Mouse (Mus musculus) naive thymus-derived CD4-positive, alpha-beta T cell, adult 2 months (primary cell): Measurements from ENCODE around the gene Zfp281.
A peak's percentile ranks its signal among the peaks of the same experiment; 100 is the strongest.

Experiments
- DNase-seq: peaks from one replicate; pipeline ENCODE4 v3.0.0-alpha.2; 2011; ENCODE audit warnings: low read depth

Gene Zfp281

GRCm38 (mm10) chr1:136613300-136613751, 11.4 kb upstream of the Zfp281 start:
- no peak for DNase-seq

- no peak for DNase-seq
Measured at GRCm38 (mm10) chr1:136614748-136615440, 9.8 kb upstream of the Zfp281 start.

- peak; percentile 83 for DNase-seq
Measured at GRCm38 (mm10) chr1:136617163-136617788, 7.4 kb upstream of the Zfp281 start.

DNA sequence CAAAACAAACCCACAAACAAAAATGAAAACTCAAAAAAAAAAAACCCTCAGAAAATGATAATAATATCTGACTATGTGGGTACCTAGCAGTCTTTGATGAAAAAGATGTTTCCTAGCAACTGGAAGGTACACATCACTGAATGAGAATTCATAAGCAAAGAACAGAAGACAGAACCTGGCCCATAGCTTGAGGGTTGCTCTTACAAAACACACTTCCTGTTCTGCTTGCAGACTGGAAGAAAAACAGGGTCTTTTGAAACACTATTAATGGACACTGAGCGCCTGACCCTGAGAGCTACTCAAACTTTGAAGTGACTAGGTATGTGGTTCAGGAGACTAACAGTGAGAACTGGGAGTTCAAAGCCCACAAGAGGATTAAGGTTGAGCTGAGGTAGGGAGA, 6.1 kb upstream of the Zfp281 start:
- peak; percentile 79 for DNase-seq

- peak; percentile 63 for DNase-seq
Measured at GRCm38 (mm10) chr1:136625019-136625895, 556 bp downstream of the Zfp281 start.

DNA sequence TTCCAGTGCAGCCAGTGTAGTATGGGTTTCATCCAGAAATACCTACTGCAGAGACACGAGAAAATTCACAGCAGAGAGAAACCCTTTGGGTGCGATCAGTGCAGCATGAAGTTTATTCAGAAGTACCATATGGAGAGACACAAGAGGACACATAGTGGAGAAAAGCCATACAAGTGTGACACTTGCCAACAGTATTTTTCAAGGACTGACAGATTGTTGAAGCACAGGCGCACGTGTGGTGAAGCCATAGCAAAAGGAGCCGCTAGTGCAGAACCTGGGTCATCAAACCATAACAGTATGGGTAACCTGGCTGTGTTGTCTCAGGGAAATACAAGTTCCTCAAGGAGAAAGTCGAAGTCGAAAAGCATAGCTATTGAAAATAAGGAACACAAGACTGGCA, 1.4 kb downstream of the Zfp281 start:
- DNase-seq, result peak; percentile 45

GRCm38 (mm10) chr1:136626756-136627155, 2.1 kb downstream of the Zfp281 start:
- DNase-seq, result no peak

DNA sequence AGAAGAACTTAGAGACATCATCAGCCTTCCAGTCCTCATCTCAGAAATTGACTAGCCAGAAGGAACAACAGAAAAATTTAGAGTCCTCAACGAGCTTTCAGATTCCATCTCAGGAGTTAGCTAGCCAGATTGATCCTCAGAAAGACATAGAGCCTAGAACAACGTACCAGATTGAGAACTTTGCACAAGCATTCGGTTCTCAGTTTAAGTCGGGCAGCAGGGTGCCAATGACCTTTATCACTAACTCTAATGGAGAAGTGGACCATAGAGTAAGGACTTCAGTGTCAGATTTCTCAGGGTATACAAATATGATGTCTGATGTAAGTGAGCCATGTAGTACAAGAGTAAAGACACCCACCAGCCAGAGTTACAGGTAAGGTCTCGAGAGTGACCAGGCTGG, 2.9 kb downstream of the Zfp281 start:
- DNase-seq, result no peak

DNA sequence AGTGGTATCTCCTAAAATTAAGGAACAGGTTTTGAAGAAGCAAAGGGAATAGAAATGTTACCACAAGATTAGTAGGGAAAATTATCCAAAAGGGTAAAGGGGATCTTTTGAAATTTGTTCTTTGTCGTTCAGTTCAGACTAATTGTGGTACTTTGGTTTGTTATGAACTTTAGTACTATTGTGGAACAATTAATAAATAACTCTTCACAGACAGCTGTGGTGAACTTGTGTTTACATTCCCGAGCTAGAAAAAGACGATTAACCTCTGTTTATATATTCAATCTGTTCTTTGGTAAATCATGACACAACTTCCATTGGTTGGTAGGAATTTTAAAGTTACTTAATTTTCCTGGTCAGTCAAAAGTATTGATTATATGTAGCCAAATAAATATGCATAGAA, 8.2 kb downstream of the Zfp281 start:
- DNase-seq, result no peak

DNA sequence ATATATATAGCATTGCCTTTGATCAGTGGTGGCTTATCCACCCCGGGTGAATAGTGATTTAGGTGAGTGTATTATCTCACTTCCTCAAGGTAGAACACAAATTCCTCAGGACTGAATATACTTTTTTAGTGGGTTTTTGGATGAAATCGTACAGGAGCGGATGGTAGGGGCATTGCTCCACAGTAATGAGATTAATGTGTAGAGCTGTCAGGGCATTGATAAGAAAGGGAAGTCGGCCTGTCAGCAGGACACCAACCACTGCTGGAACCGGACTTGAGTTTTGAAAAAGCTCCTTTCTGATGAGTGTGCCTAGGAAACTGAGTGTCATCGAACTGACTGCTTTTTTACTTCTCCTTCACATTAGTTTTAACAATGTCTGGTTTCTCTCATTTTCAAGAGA, 10.9 kb downstream of the Zfp281 start:
- DNase-seq, result peak; percentile 33

DNA sequence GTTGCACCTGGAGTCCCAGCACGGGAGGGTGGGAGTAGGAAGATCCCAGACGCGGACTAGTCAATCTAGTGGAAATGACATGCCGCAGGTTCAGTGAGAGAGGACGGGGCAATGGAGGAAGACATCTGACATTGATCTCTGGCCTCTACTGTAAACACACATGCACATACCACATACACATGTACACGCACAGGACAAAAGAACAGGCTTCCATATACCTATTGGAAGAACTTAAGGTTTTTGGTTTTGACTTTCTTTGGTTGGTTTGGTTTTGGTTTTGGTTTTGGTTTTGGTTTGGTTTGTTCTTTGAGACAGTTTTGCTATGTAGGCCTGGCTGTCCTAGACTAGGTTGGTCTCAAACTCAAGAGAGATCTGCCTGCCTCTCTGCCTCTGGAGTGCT, 12.2 kb downstream of the Zfp281 start:
- DNase-seq, result peak; percentile 72

DNA sequence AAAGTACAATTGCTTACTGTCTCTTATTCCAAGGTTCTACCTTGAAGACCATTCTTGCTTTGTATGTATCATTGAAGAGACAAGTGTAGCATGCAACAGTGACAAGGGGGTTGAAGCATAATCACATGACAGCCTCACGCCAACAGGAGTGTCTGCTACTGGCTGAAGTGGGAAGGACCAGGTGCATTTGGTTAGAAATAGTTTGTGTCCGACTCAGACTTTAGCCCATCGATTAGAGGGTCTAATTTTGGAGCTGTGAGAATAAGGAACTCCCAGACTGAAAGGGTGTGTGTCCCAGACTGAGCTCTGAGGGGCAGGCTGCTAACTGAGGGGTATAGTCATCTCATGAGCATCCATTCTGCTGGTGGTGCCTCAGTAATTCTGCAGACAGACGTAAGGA, 13.0 kb downstream of the Zfp281 start:
- no peak for DNase-seq

DNA sequence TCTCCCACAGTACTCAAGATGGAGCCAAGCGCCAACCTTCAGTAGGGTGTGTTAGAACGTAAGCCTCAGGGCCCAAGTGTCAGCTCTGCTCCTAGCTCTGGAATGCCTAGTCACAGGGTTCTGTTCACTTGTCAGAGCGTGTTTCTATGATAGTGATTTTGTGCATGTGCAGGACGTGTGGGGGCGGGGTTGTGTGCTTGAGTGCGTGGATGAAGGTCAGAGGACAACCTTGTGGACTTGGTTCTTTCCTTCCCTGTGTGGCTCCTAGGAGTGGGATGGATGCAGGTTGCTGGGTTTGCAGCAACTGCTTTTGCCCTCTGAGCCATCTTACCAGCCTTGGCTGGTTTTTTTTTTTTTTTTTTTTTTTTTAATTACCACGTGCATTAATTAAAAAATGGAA, 13.5 kb downstream of the Zfp281 start:
- DNase-seq, result no peak

DNA sequence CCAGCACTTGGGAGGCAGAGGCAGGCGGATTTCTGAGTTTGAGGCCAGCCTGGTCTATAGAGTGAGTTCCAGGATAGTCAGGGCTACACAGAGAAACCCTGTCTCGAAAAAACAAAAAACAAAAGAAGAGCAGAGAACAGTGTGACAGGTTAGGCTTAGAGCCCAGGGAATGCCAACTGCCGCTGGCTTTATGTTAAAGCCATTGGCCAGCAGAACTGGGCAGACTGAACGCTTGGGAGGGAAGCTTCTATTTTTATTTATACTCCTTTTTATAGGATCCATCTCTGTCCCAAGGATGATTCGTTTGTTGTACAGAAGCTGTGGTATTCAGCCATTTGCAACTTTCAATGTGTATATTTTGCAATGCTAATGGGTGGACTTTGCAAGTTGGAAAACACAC, 14.0 kb downstream of the Zfp281 start:
- no peak for DNase-seq

GRCm38 (mm10) chr1:136639221-136639620, 14.5 kb downstream of the Zfp281 start:
- peak; percentile 58 for DNase-seq

DNA sequence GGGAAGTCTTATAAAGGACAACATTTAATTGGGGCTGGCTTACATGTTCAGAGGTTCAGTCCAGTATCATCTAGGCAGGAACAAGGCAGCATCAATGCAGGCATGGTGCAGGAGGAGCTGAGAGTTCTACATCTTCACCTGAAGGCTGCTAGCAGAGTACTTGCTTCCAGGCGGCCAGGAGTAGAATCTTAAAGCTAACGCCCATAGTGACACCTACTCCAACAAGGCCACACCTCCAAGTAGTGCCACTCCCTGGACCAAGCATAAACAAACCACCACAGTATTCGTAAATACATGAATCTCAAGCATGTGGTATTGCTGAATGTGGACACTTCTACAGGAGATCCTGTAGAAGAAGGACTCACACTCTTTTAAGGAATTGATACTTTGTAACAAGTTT, 18.0 kb downstream of the Zfp281 start:
- no peak for DNase-seq

- DNase-seq, result no peak
Measured at GRCm38 (mm10) chr1:136644486-136644885, 19.8 kb downstream of the Zfp281 start.

- DNase-seq, result no peak
Measured at GRCm38 (mm10) chr1:136645849-136646625, 21.3 kb downstream of the Zfp281 start.

DNA sequence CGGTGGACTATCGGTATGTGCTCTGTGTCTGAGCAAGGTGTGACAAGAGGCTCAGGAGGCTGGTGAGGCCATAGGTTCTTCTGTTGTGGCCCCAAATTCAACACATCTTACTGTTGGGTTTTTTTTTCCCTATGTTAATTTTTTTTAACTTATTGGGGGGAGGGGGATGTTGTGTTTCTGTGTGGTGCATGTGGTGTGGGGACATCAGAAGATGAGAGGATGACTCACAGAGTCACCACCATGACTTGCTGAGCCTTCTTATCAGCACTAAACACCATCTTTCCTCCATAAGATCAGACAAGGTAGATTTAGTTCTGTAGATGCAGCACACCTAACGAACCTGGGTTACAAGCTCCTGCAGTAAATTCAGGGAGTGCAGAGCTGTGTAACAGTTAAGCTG, 27.4 kb downstream of the Zfp281 start:
- DNase-seq, result no peak

DNA sequence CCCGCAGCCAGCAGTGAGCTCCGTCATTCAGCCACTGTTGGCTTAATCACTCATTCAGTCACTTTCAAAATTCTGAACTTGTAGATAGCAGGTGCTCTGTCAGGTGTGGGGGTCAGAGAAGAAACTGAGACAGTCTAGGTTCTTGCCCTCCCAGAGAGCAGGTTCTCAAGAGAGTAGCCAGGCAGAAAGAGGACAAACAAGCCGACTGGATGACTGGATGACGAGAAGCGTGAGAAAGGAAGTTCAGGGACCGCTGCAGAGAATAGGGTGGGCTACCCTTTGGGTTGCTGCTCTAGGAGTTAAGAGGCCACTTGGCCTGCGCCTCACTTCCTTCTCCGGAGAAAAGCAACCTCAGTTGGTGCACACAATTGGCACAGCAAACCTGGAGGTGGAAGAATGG, 28.8 kb downstream of the Zfp281 start:
- no peak for DNase-seq

DNA sequence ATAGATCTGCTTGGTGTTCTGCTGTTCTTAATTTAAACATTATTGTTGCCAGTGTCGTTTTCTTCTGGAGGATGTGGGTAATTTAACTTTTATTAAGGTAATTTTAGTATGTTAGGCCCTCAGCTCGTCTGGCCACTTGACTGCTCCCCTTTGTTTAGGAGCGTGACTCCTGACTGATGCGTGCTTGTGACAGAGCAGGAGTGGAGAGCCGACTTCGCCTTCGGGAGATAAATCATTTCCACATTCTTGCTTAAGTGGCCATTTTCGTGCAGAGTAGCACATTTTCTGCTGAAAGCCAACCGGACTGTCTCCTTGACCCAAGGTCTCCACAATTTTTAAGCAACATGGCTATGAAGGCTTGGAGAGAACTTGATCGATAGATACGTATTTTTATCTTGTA, 29.7 kb downstream of the Zfp281 start:
- no peak for DNase-seq

GRCm38 (mm10) chr1:136656619-136657018, 31.9 kb downstream of the Zfp281 start:
- no peak for DNase-seq
